Mouse (Mus musculus) MEL (cell line): ENCODE data around the gene Fermt3. TPM values are rescaled to one million over a fixed set of nuclear protein-coding genes. Genes with fewer than 3 reads are reported as not detected.

Source experiments
- DNase-seq: peaks from one replicate; pipeline ENCODE4 v3.0.0; 2011; ENCODE audit warnings: low read depth, low spot score
- H3K27ac ChIP-seq: 2 replicates; pipeline ENCODE4 v1.5.1; 2012; ENCODE audit warnings: low read depth, mild to moderate bottlenecking, control low read depth, low read length, moderate library complexity; ENCODE audit not compliant: control insufficient read depth
- H3K27me3 ChIP-seq, 2 experiments: fragments of 150-350 bp in 1 of 2; sonication (generic) in 1 of 2; 2 replicates each; pipeline ENCODE4 v1.6.1; 2012; ENCODE audit warnings: low read length in 2 of 2, mild to moderate bottlenecking in 2 of 2, improper control_type of control experiment in 1 of 2, moderate library complexity in 1 of 2; ENCODE audit not compliant: insufficient read depth in 2 of 2, control insufficient read depth in 1 of 2
- H3K36me3 ChIP-seq, 2 experiments: 2 replicates each; pipeline ENCODE4 v1.6.1; 2012 to 2014; ENCODE audit warnings: low read length in 2 of 2, improper control_type of control experiment in 1 of 2, inconsistent platforms in 1 of 2, mild to moderate bottlenecking in 1 of 2; ENCODE audit not compliant: insufficient read depth in 2 of 2, control insufficient read depth in 1 of 2
- H3K4me1 ChIP-seq, 2 experiments: fragments of 150-350 bp in 1 of 2; sonication (generic) in 1 of 2; 2 replicates each; pipeline ENCODE4 v1.6.1; 2012; ENCODE audit warnings: low read length in 2 of 2, improper control_type of control experiment in 1 of 2, mild to moderate bottlenecking in 1 of 2; ENCODE audit not compliant: insufficient read depth in 2 of 2, control insufficient read depth in 1 of 2
- H3K4me3 ChIP-seq, 2 experiments: fragments of 150-350 bp in 1 of 2; sonication (generic) in 1 of 2; 2 replicates each; pipeline ENCODE4 v1.5.1; 2012; ENCODE audit warnings: low read depth in 2 of 2, low read length in 2 of 2, mild to moderate bottlenecking in 2 of 2, moderate library complexity in 2 of 2, control low read depth in 1 of 2, improper control_type of control experiment in 1 of 2; ENCODE audit not compliant: control insufficient read depth in 1 of 2, insufficient read depth in 1 of 2
- H3K79me2 ChIP-seq: 2 replicates; pipeline ENCODE4 v1.6.1; 2012; ENCODE audit warnings: mild to moderate bottlenecking, low read length, moderate library complexity; ENCODE audit not compliant: control insufficient read depth, poor library complexity, insufficient read depth
- H3K9ac ChIP-seq: 2 replicates; pipeline ENCODE4 v1.6.1; 2012; ENCODE audit warnings: low read depth, mild to moderate bottlenecking, control low read depth, low read length, moderate library complexity; ENCODE audit not compliant: control insufficient read depth, poor library complexity, severe bottlenecking
- H3K9me3 ChIP-seq: fragments of 150-350 bp; sonication (generic); replicated peaks from 2 replicates; pipeline ENCODE4 v1.6.1; 2012; ENCODE audit warnings: mild to moderate bottlenecking, low read length, improper control_type of control experiment, moderate library complexity; ENCODE audit not compliant: insufficient read depth
- BHLHE40 ChIP-seq: IDR thresholded peaks from 2 replicates; pipeline ENCODE4 v1.6.1; 2012; ENCODE audit warnings: low read depth, mild to moderate bottlenecking, inconsistent platforms, low read length, improper control_type of control experiment, borderline replicate concordance
- CHD1 ChIP-seq: IDR thresholded peaks from 2 replicates; pipeline ENCODE4 v1.6.1; 2012; ENCODE audit warnings: low read depth, mild to moderate bottlenecking, inconsistent platforms, low read length, improper control_type of control experiment
- E2F4 ChIP-seq: IDR thresholded peaks from 2 replicates; pipeline ENCODE4 v1.6.1; 2011; ENCODE audit warnings: low read depth, low read length, improper control_type of control experiment, borderline replicate concordance
- EP300 ChIP-seq, 2 experiments: IDR thresholded peaks; 2 replicates each; pipeline ENCODE4 v1.6.1; 2011; ENCODE audit warnings: improper control_type of control experiment in 2 of 2, low read length in 2 of 2, low read depth in 1 of 2, mild to moderate bottlenecking in 1 of 2
- ETS1 ChIP-seq: IDR thresholded peaks from 2 replicates; pipeline ENCODE4 v1.6.1; 2012; ENCODE audit warnings: low read depth, mild to moderate bottlenecking, inconsistent platforms, low read length, improper control_type of control experiment, moderate library complexity
- GABPA ChIP-seq: IDR thresholded peaks from 2 replicates; pipeline ENCODE4 v1.6.1; 2012; ENCODE audit warnings: low read depth, mild to moderate bottlenecking, inconsistent platforms, low read length, improper control_type of control experiment, moderate library complexity
- GATA1 ChIP-seq: IDR thresholded peaks from 2 replicates; pipeline ENCODE4 v1.6.1; 2011; ENCODE audit warnings: low read depth, low read length, improper control_type of control experiment
- HCFC1 ChIP-seq: IDR thresholded peaks from 2 replicates; pipeline ENCODE4 v1.6.1; 2012; ENCODE audit warnings: low read depth, mild to moderate bottlenecking, inconsistent platforms, low read length, improper control_type of control experiment, moderate library complexity
- JUND ChIP-seq: IDR thresholded peaks from 2 replicates; pipeline ENCODE4 v1.6.1; 2011; ENCODE audit warnings: low read depth, mild to moderate bottlenecking, improper control_type of control experiment, low read length
- KAT2A ChIP-seq: conservative IDR thresholded peaks from 2 replicates; pipeline ENCODE4 v1.6.1; 2012; ENCODE audit warnings: low read depth, low read length, improper control_type of control experiment, inconsistent platforms
- MAFK ChIP-seq: IDR thresholded peaks from 2 replicates; pipeline ENCODE4 v1.6.1; 2011; ENCODE audit warnings: low read depth, mild to moderate bottlenecking, low read length, improper control_type of control experiment, borderline replicate concordance
- MAX ChIP-seq: IDR thresholded peaks from 2 replicates; pipeline ENCODE4 v1.6.1; 2011; ENCODE audit warnings: low read length, improper control_type of control experiment
- MAZ ChIP-seq: IDR thresholded peaks from 2 replicates; pipeline ENCODE4 v1.6.1; 2012; ENCODE audit warnings: low read depth, mild to moderate bottlenecking, inconsistent platforms, low read length, improper control_type of control experiment
- MEF2A ChIP-seq: IDR thresholded peaks from 2 replicates; pipeline ENCODE4 v1.6.1; 2014; ENCODE audit warnings: low read depth, mild to moderate bottlenecking, inconsistent platforms, low read length, improper control_type of control experiment; ENCODE audit not compliant: poor library complexity, insufficient replicate concordance, severe bottlenecking; ENCODE audit errors: extremely low read depth
- MXI1 ChIP-seq: IDR thresholded peaks from 2 replicates; pipeline ENCODE4 v1.6.1; 2011; ENCODE audit warnings: mild to moderate bottlenecking, low read depth, low read length, improper control_type of control experiment
- MYB ChIP-seq: IDR thresholded peaks from 2 replicates; pipeline ENCODE4 v1.6.1; 2011; ENCODE audit warnings: mild to moderate bottlenecking, low read depth, low read length, improper control_type of control experiment
- MYC ChIP-seq: IDR thresholded peaks from 2 replicates; pipeline ENCODE4 v1.6.1; 2011; ENCODE audit warnings: low read depth, mild to moderate bottlenecking, low read length, improper control_type of control experiment, moderate library complexity
- NELFE ChIP-seq: IDR thresholded peaks from 2 replicates; pipeline ENCODE4 v1.6.1; 2011; ENCODE audit warnings: low read depth, low read length, improper control_type of control experiment
- NRF1 ChIP-seq: IDR thresholded peaks from 2 replicates; pipeline ENCODE4 v1.6.1; 2014; ENCODE audit warnings: low read depth, mild to moderate bottlenecking, inconsistent platforms, low read length, improper control_type of control experiment, moderate library complexity; ENCODE audit not compliant: poor library complexity, insufficient read depth, severe bottlenecking
- POLR2A ChIP-seq, 2 experiments: IDR thresholded peaks; 2 replicates each; pipeline ENCODE4 v1.6.1; 2011 to 2012; ENCODE audit warnings: low read length in 2 of 2, mild to moderate bottlenecking in 2 of 2, control low read depth in 1 of 2, improper control_type of control experiment in 1 of 2, low read depth in 1 of 2, moderate library complexity in 1 of 2; ENCODE audit not compliant: control insufficient read depth in 1 of 2, insufficient read depth in 1 of 2, poor library complexity in 1 of 2
- POLR2AphosphoS2 ChIP-seq: IDR thresholded peaks from 2 replicates; pipeline ENCODE4 v1.6.1; 2011; ENCODE audit warnings: low read length, improper control_type of control experiment
- POLR2AphosphoS5 ChIP-seq: IDR thresholded peaks from 2 replicates; pipeline ENCODE4 v1.6.1; 2012; ENCODE audit warnings: low read depth, borderline replicate concordance, mild to moderate bottlenecking, inconsistent platforms, low read length, moderate library complexity, mixed read lengths
- RAD21 ChIP-seq: IDR thresholded peaks from 2 replicates; pipeline ENCODE4 v1.6.1; 2011; ENCODE audit warnings: mild to moderate bottlenecking, low read depth, low read length, improper control_type of control experiment
- RCOR1 ChIP-seq: IDR thresholded peaks from 2 replicates; pipeline ENCODE4 v1.6.1; 2012; ENCODE audit warnings: low read depth, mild to moderate bottlenecking, inconsistent platforms, low read length, improper control_type of control experiment
- SMC3 ChIP-seq: IDR thresholded peaks from 2 replicates; pipeline ENCODE4 v1.6.1; 2011; ENCODE audit warnings: low read depth, low read length, improper control_type of control experiment
- TAL1 ChIP-seq: IDR thresholded peaks from 2 replicates; pipeline ENCODE4 v1.6.1; 2012; ENCODE audit warnings: mild to moderate bottlenecking, inconsistent platforms, low read length, moderate library complexity, mixed read lengths
- TBP ChIP-seq: IDR thresholded peaks from 2 replicates; pipeline ENCODE4 v1.8.0; 2011; ENCODE audit warnings: low read depth, low read length, improper control_type of control experiment
- TCF12 ChIP-seq: IDR thresholded peaks from 2 replicates; pipeline ENCODE4 v1.6.1; 2014; ENCODE audit warnings: low read depth, mild to moderate bottlenecking, inconsistent platforms, low read length, improper control_type of control experiment, moderate library complexity
- USF1 ChIP-seq: IDR thresholded peaks from 2 replicates; pipeline ENCODE4 v1.6.1; 2014; ENCODE audit warnings: low read depth, mild to moderate bottlenecking, inconsistent platforms, low read length, improper control_type of control experiment, moderate library complexity
- ZKSCAN1 ChIP-seq: IDR thresholded peaks from 2 replicates; pipeline ENCODE4 v1.6.1; 2012; ENCODE audit warnings: low read depth, mild to moderate bottlenecking, inconsistent platforms, low read length, improper control_type of control experiment, moderate library complexity
- ZNF384 ChIP-seq: IDR thresholded peaks from 2 replicates; pipeline ENCODE4 v1.6.1; 2012; ENCODE audit warnings: low read depth, mild to moderate bottlenecking, inconsistent platforms, low read length, improper control_type of control experiment
- polyA plus RNA-seq, 2 experiments: library from polyadenylated mRNA; stranded (reverse) in 1 of 2; unstranded in 1 of 2; fragments of >175 nt in 1 of 2; fragments of >200 nt in 1 of 2; gene quantifications; 2 replicates each; pipeline versions ENCODE4 v1.2.1 to v1.2.4; 2012; ENCODE audit warnings: low replicate concordance in 2 of 2, low read depth in 1 of 2; ENCODE audit not compliant: insufficient read length in 2 of 2, insufficient read depth in 1 of 2, missing spikeins in 1 of 2
- total RNA-seq: library from RNA; depleted of rRNA; stranded (reverse); fragments of 300-350 nt; gene quantifications from 2 replicates; pipeline ENCODE4 v1.2.3, GENCODE M21; 2012

Gene Fermt3
- total and polyA plus RNA-seq, 3 experiments = 244 to 329 (median 327) TPM

GRCm38 (mm10) chr19:7041171-7041570 lies 21.9 kb upstream of the Fermt3 start:
- H3K9ac ChIP-seq = peak overlapping the region; percentile 85
- no peaks in the 10 kb centered on the region for H3K9me3 ChIP-seq
- H3K4me3 ChIP-seq = peak overlapping the region; percentile 58 to 61; a peak in 3 of 4 replicates
- no peak for DNase-seq
- H3K36me3 ChIP-seq = peaks cover 5 to 23% of the 10 kb centered on the region in 2 experiments
- H3K79me2 ChIP-seq = peaks cover 37% of the 10 kb centered on the region
- H3K4me1 ChIP-seq = peaks cover 0 to 20% of the 10 kb centered on the region in 2 experiments; a peak in 3 of 4 replicates
- H3K27me3 ChIP-seq = no peaks in the 10 kb centered on the region
- peak overlapping the region; percentile 91 for H3K27ac ChIP-seq
- TF ChIP-seq CHD1 (0 out of 2 replicates have a peak, but pooled peaks have one; percentile 61), NRF1 (no peak), NELFE (no peak), TBP (no peak), ZKSCAN1 (no peak)

- Histone ChIP-seq H3K9me3 (no peaks in the 10 kb centered on the region), H3K36me3 (peaks cover 5 to 23% of the 10 kb centered on the region in 2 experiments), H3K27ac (peak overlapping the region; percentile 91), H3K4me3 (peak overlapping the region; percentile 58 to 61), H3K79me2 (peaks cover 39% of the 10 kb centered on the region), H3K4me1 (peaks cover 0 to 20% of the 10 kb centered on the region in 2 experiments; a peak in 3 of 4 replicates), H3K27me3 (no peaks in the 10 kb centered on the region), H3K9ac (peak overlapping the region; percentile 85)
- DNase-seq = peak; percentile 76
- TF ChIP-seq MAFK (no peak), MAZ (no peak), TBP (no peak), BHLHE40 (no peak), GATA1 (no peak), MYB (no peak), MEF2A (no peak), MXI1 (no peak; the same call in 1 of the 2 replicates), NRF1 (no peak), TCF12 (no peak), E2F4 (no peak), CHD1 (no peak), RAD21 (no peak), ZNF384 (no peak), MAX (0 out of 2 replicates have a peak, but pooled peaks have one; percentile 27), HCFC1 (no peak), USF1 (no peak), JUND (no peak), MYC (no peak), NELFE (no peak), ETS1 (0 out of 2 replicates have a peak, but pooled peaks have one; percentile 11), POLR2AphosphoS5 (no peak), EP300 (IDR thresholded peaks at IDR 0.05; ENCODE audit: low read depth in 1 of 2, low read length in 2 of 2) (no peak), SMC3 (no peak), KAT2A (no peak), RCOR1 (no peak), POLR2AphosphoS2 (no peak; the same call in 1 of the 2 replicates), POLR2A (IDR thresholded peaks at IDR 0.05; ENCODE audit: control insufficient read depth in 1 of 2, insufficient read depth in 1 of 2, low read depth in 1 of 2, low read length in 2 of 2, poor library complexity in 1 of 2) (peak; percentile 36 to 54), GABPA (no peak), TAL1 (no peak)
Observed at GRCm38 (mm10) chr19:7040637-7041130, 21.4 kb upstream of the Fermt3 start.
